Mouse (Mus musculus) intestine, postnatal 0 days (tissue): Measurements from ENCODE around the gene Sh2d3c. TPM values are rescaled to one million over a fixed set of nuclear protein-coding genes. Genes with fewer than 3 reads are reported as not detected.

Experiments
- ATAC-seq: fragments of 200-750 bp; cut with Nextera tagmentation; 2 replicates; pipeline ENCODE4 v1.8.0; 2017; ENCODE audit warnings: mild to moderate bottlenecking, moderate TSS enrichment, moderate library complexity
- H3K27ac ChIP-seq: fragments of 300-500 bp; sonication (generic); 2 replicates; pipeline ENCODE4 v1.5.1; 2014; ENCODE audit warnings: mild to moderate bottlenecking, low read depth, low read length, moderate library complexity
- H3K27me3 ChIP-seq: fragments of 300-500 bp; sonication (generic); replicated peaks from 2 replicates; pipeline ENCODE4 v1.6.1; 2014; ENCODE audit warnings: low read length, mixed read lengths; ENCODE audit not compliant: control insufficient read depth, insufficient read depth
- H3K36me3 ChIP-seq: fragments of 300-500 bp; sonication (generic); 2 replicates; pipeline ENCODE4 v1.6.1; 2014; ENCODE audit warnings: mild to moderate bottlenecking, moderate library complexity; ENCODE audit not compliant: control insufficient read depth, insufficient read depth
- H3K4me1 ChIP-seq: fragments of 300-500 bp; sonication (generic); replicated peaks from 2 replicates; pipeline ENCODE4 v1.6.1; 2014; ENCODE audit warnings: antibody characterized with exemption, low read length, mixed read lengths; ENCODE audit not compliant: control insufficient read depth, insufficient read depth
- H3K4me2 ChIP-seq: fragments of 300-500 bp; sonication (generic); replicated peaks from 2 replicates; pipeline ENCODE4 v1.6.1; 2014; ENCODE audit warnings: low read depth, mild to moderate bottlenecking, moderate library complexity
- H3K4me3 ChIP-seq: fragments of 300-500 bp; sonication (generic); 2 replicates; pipeline ENCODE4 v1.5.1; 2014; ENCODE audit warnings: low read depth, low read length
- H3K9ac ChIP-seq: fragments of 300-500 bp; sonication (generic); 2 replicates; pipeline ENCODE4 v1.6.1; 2014; ENCODE audit warnings: mild to moderate bottlenecking, low read depth, low read length
- H3K9me3 ChIP-seq: fragments of 300-500 bp; sonication (generic); 2 replicates; pipeline ENCODE4 v1.6.1; 2016; ENCODE audit warnings: mixed run types; ENCODE audit not compliant: control insufficient read depth
- CTCF ChIP-seq: sonication (generic); IDR thresholded peaks from 2 replicates; pipeline ENCODE4 v1.5.1; 2016; ENCODE audit warnings: low read depth, mild to moderate bottlenecking, control low read depth, antibody characterized with exemption, moderate library complexity
- WGBS: fragments of 180-500 bp; shearing (Covaris S2); extraction: QIAGEN DNeasy Blood & Tissue Kit; methylation state at CpG from one replicate; pipeline ENCODE4 v1.1.7; 2014; 5-methylcytosine and 5-hydroxymethylcytosine counted together
- polyA plus RNA-seq: library from polyadenylated mRNA; unstranded; fragments of >200 nt; fragmentation: Nextera tagmentation; extraction: Ambion mirVana; gene quantifications from 2 replicates; pipeline ENCODE4 v1.2.1, GENCODE M21; 2015

Gene Sh2d3c
- polyA plus RNA-seq, 1 experiment from 2014 or later: 11.2 TPM

GRCm38 (mm10) chr2:32705018-32705417 lies 15.8 kb upstream of the Sh2d3c start:
- Histone ChIP-seq H3K9me3 (no peaks in the 10 kb centered on the region), H3K9ac (no peak overlapping the region), H3K27me3 (no peaks in the 10 kb centered on the region), H3K4me2 (no peak overlapping the region), H3K4me1 (peaks cover 6% of the 10 kb centered on the region; the same call in 1 of the 2 replicates), H3K27ac (no peak overlapping the region), H3K36me3 (peaks cover 61% of the 10 kb centered on the region), H3K4me3 (no peak overlapping the region)
- no peak for ATAC-seq
- TF ChIP-seq CTCF: no peak
- whole genome bisulfite sequencing: 86% methylated on average over 7 of the region's 7 CpGs

- Histone ChIP-seq H3K4me2 (no peak overlapping the region), H3K9me3 (no peaks in the 10 kb centered on the region), H3K4me1 (peaks cover 11% of the 10 kb centered on the region; the same call in 1 of the 2 replicates), H3K9ac (no peak overlapping the region), H3K36me3 (peaks cover 66% of the 10 kb centered on the region), H3K27me3 (no peaks in the 10 kb centered on the region), H3K27ac (0 out of 2 replicates have a peak overlapping the region, but pooled peaks have one; percentile 21), H3K4me3 (no peak overlapping the region)
- WGBS: 87% methylated on average over 6 of the region's 6 CpGs
- ATAC-seq: no peak
- no peak for TF ChIP-seq CTCF
Observed at GRCm38 (mm10) chr2:32706971-32707370, 13.9 kb upstream of the Sh2d3c start.

GRCm38 (mm10) chr2:32708643-32709042 lies 12.2 kb upstream of the Sh2d3c start:
- peaks cover 66% of the 10 kb centered on the region for H3K36me3 ChIP-seq
- WGBS: 31% methylated on average over 3 of the region's 3 CpGs

DNA sequence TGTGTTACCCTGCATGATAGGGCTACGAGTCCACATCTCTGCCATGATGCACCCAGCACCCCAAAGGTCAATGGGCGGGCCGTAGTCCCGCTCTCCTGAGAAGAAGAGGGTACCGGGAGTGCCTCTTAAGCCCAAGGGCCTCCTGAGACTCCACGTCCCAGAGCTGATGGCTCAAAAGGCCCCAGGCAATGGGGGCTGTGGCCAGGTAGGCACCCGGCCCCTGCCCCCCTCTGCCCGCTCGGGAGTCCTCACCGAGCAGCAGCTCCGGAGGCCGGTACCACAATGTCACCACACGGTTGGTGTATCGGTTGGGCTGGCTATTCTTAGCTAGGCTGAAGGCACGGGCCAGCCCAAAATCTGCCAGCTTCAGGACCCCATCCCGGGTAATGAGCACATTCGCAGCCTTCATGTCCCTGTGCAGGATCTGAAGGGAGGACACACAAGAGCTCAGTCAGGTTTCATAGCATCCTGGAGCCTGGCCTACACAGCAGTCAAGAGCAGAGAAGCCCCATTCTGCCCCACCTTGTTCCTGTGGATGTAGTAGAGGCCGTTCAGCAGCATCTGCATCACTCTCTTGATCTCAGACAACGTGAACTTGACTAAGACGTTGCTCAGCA lies 11.2 kb upstream of the Sh2d3c start:
- Histone ChIP-seq H3K27ac (peak overlapping the region; percentile 28; the same call in 1 of the 2 replicates), H3K27me3 (no peaks in the 10 kb centered on the region), H3K9ac (no peak overlapping the region), H3K4me1 (peaks cover 13% of the 10 kb centered on the region; the same call in 1 of the 2 replicates), H3K9me3 (no peaks in the 10 kb centered on the region), H3K4me3 (no peak overlapping the region), H3K4me2 (no peak overlapping the region), H3K36me3 (peaks cover 59% of the 10 kb centered on the region)
- 86% methylated on average over 20 of the region's 20 CpGs for WGBS
- ATAC-seq: no peak
- no peak for TF ChIP-seq CTCF

More at GRCm38 (mm10) chr2:32708643-32709042, 12.2 kb upstream of the Sh2d3c start:
- Histone ChIP-seq H3K9ac (no peak overlapping the region), H3K27ac (no peak overlapping the region), H3K4me3 (no peak overlapping the region), H3K27me3 (no peaks in the 10 kb centered on the region), H3K4me2 (no peak overlapping the region), H3K4me1 (peaks cover 7% of the 10 kb centered on the region; the same call in 1 of the 2 replicates), H3K9me3 (no peaks in the 10 kb centered on the region)
- ATAC-seq: no peak
- TF ChIP-seq CTCF: peak; percentile 89

DNA sequence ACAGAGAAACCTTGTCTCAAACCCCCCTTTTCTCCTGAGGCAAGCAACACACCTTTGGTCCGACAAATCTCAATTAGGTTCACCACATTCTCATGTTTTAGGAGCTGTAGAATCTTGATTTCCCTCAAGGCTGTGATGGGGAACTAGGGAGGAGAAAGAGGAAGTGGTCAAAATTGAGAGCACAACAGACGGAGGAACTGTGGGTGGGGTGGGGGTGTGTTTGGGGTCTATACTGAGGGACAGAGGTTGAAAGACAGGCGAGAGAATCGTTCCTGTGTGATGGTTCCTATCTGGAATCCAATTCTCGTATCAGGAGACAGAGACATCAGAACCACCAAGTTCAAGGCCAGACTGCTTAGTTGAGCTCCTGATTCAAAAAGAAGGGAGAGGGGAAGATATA lies 10.4 kb upstream of the Sh2d3c start:
- H3K4me1 ChIP-seq: peaks cover 13% of the 10 kb centered on the region; the same call in 1 of the 2 replicates
- ATAC-seq: no peak
- H3K4me3 ChIP-seq: no peak overlapping the region
- H3K9me3 ChIP-seq: no peaks in the 10 kb centered on the region
- no peak overlapping the region for H3K27ac ChIP-seq
- no peak overlapping the region for H3K9ac ChIP-seq
- H3K36me3 ChIP-seq: peaks cover 51% of the 10 kb centered on the region
- no peaks in the 10 kb centered on the region for H3K27me3 ChIP-seq
- TF ChIP-seq CTCF: no peak
- no peak overlapping the region for H3K4me2 ChIP-seq
- 74% methylated on average over 5 of the region's 5 CpGs for WGBS

- Histone ChIP-seq H3K9ac (peak overlapping the region; percentile 85), H3K4me2 (peak overlapping the region; percentile 74), H3K36me3 (peaks cover 40% of the 10 kb centered on the region), H3K4me3 (peak overlapping the region; percentile 89), H3K27ac (peak overlapping the region; percentile 80), H3K27me3 (no peaks in the 10 kb centered on the region), H3K9me3 (no peaks in the 10 kb centered on the region), H3K4me1 (peaks cover 13% of the 10 kb centered on the region; the same call in 1 of the 2 replicates)
- peak; percentile 41; the same call in 1 of the 2 replicates for TF ChIP-seq CTCF
- ATAC-seq: no peak
- WGBS: 21% methylated on average over 9 of the region's 9 CpGs
Observed at GRCm38 (mm10) chr2:32711301-32712056, 9.4 kb upstream of the Sh2d3c start.
